Mouse (Mus musculus) heart, embryonic 10.5 days (tissue): ENCODE results near the gene Fblim1. TPM values are rescaled to one million over a fixed set of nuclear protein-coding genes. Genes with fewer than 3 reads are reported as not detected.

Experiments
- DNase-seq: peaks from one replicate; pipeline ENCODE4 v3.0.0-alpha.2; 2017; ENCODE audit warnings: low spot score
- H3K27ac ChIP-seq: fragments of 300-500 bp; sonication (generic); 2 replicates; pipeline ENCODE4 v1.5.1; 2016; ENCODE audit warnings: mild to moderate bottlenecking
- H3K27me3 ChIP-seq: fragments of 300-500 bp; sonication (generic); 2 replicates; pipeline ENCODE4 v1.6.1; 2016; ENCODE audit warnings: mild to moderate bottlenecking; ENCODE audit not compliant: poor library complexity, insufficient read depth, severe bottlenecking
- H3K36me3 ChIP-seq: fragments of 300-500 bp; sonication (generic); 2 replicates; pipeline ENCODE4 v1.6.1; 2016; ENCODE audit warnings: mild to moderate bottlenecking, moderate library complexity
- H3K4me1 ChIP-seq: fragments of 300-500 bp; sonication (generic); 2 replicates; pipeline ENCODE4 v1.6.1; 2016; ENCODE audit warnings: mild to moderate bottlenecking
- H3K4me3 ChIP-seq: fragments of 300-500 bp; sonication (generic); 2 replicates; pipeline ENCODE4 v1.5.1; 2016; ENCODE audit warnings: mild to moderate bottlenecking, moderate library complexity
- H3K9me3 ChIP-seq: fragments of 300-500 bp; sonication (generic); 2 replicates; pipeline ENCODE4 v1.6.1; 2016; ENCODE audit warnings: mild to moderate bottlenecking, moderate library complexity
- WGBS: fragments of 180-500 bp; shearing (Covaris S2); methylation state at CpG from one replicate; pipeline ENCODE4 v1.1.7; 2016; 5-methylcytosine and 5-hydroxymethylcytosine counted together
- polyA plus RNA-seq: library from polyadenylated mRNA; unstranded; fragments of >200 nt; fragmentation: Nextera tagmentation; extraction: Ambion mirVana; gene quantifications from 2 replicates; pipeline ENCODE4 v1.2.1, GENCODE M21; 2016

Gene Fblim1
- polyA plus RNA-seq, 1 experiment from 2014 or later = 62.7 TPM

- H3K4me3 ChIP-seq = no peak overlapping the region
- peaks cover 86% of the 10 kb centered on the region for H3K36me3 ChIP-seq
- no peaks in the 10 kb centered on the region for H3K27me3 ChIP-seq
- no peak overlapping the region for H3K27ac ChIP-seq
- no peak for DNase-seq
- 25% methylated on average over 3 of the region's 3 CpGs for WGBS
- H3K9me3 ChIP-seq = no peaks in the 10 kb centered on the region
- no peaks in the 10 kb centered on the region for H3K4me1 ChIP-seq
Observed at GRCm38 (mm10) chr4:141591547-141591946, 14.3 kb downstream of the Fblim1 start.

DNA sequence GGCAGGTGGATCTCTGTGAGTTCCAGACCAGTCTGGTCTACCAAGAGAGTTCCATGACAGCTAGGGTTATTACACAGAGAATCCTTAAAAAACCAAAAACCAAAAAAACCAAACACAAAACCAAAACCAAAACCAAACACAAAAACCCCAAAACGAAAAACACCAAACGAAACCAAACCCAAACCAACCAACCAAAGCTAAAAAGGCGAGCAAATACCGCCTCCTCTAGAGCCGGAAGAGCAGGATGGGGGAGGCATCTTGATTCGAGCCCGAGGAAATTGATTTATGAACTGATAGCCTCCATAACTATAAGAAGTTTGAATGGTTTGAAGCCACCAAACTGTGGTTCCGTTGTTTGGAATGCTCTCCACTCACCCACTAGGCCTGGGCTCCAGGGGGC lies 22.0 kb downstream of the Fblim1 start:
- Histone ChIP-seq H3K9me3 (no peaks in the 10 kb centered on the region), H3K27ac (no peak overlapping the region), H3K36me3 (peaks cover 87% of the 10 kb centered on the region), H3K4me3 (no peak overlapping the region), H3K27me3 (no peaks in the 10 kb centered on the region), H3K4me1 (0 out of 2 replicates have a peak, but pooled peaks cover 3% of the 10 kb centered on the region)
- WGBS = 85% methylated on average over 8 of the region's 8 CpGs
- no peak for DNase-seq

- no peak overlapping the region for H3K4me3 ChIP-seq
- 92% methylated on average over 13 of the region's 13 CpGs for WGBS
- H3K27me3 ChIP-seq = no peaks in the 10 kb centered on the region
- H3K36me3 ChIP-seq = peaks cover 86% of the 10 kb centered on the region
- no peak for DNase-seq
- H3K27ac ChIP-seq = no peak overlapping the region
- H3K4me1 ChIP-seq = 0 out of 2 replicates have a peak, but pooled peaks cover 8% of the 10 kb centered on the region
- no peaks in the 10 kb centered on the region for H3K9me3 ChIP-seq
Observed at GRCm38 (mm10) chr4:141581051-141581450, 24.8 kb downstream of the Fblim1 start.

DNA sequence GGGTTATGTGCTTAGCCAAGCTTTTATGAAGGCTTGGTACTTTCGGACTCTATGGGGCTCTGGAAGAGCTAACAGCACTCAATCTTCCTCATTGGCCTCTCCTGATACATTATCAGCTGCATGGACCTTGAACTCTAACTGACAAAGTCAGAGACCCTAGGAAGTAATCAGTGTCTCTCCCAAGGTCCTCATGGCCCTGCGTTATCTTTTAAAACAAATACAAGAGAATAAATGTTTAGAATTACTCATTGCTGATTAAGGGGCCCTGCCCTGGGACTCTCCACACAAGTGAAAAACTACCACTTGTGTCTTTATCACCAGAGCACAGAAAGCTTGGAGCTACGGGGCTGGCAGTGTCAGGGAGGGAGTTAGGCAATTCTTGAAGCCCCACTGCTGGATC lies 27.1 kb downstream of the Fblim1 start:
- Histone ChIP-seq H3K4me3 (no peak overlapping the region), H3K27me3 (no peaks in the 10 kb centered on the region), H3K36me3 (peaks cover 67% of the 10 kb centered on the region), H3K9me3 (no peaks in the 10 kb centered on the region), H3K4me1 (peaks cover 15% of the 10 kb centered on the region), H3K27ac (no peak overlapping the region)
- no peak for DNase-seq
- 41% methylated on average over 3 of the region's 3 CpGs for WGBS

- peaks cover 49% of the 10 kb centered on the region for H3K36me3 ChIP-seq
- H3K27ac ChIP-seq = no peak overlapping the region
- WGBS = 92% methylated on average over 7 of the region's 7 CpGs
- peaks cover 29% of the 10 kb centered on the region for H3K4me1 ChIP-seq
- H3K9me3 ChIP-seq = no peaks in the 10 kb centered on the region
- H3K4me3 ChIP-seq = no peak overlapping the region
- DNase-seq = no peak
- no peaks in the 10 kb centered on the region for H3K27me3 ChIP-seq
Observed at GRCm38 (mm10) chr4:141576877-141577276, 29.0 kb downstream of the Fblim1 start.

DNA sequence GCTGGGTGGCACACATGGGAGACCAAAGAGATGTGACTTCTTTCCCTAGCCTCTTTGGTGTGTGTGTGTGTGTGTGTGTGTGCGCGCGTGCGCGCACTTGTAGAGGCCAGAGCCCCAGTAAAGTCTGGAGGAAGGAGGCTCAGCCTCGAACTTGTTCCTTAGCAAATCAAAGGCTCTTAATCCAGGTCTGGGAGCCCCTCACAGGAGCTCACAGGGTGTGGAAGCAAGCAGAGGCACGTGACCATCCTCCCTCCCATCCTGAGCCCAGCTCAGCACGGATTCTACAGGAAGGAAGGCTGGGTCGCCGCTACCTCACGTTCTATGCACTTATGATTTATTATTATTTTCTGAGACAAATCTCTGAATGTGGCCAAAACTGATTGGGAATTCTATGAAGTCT lies 29.5 kb downstream of the Fblim1 start:
- DNase-seq = no peak
- Histone ChIP-seq H3K4me3 (no peak overlapping the region), H3K27ac (no peak overlapping the region), H3K27me3 (no peaks in the 10 kb centered on the region), H3K36me3 (peaks cover 48% of the 10 kb centered on the region), H3K9me3 (no peaks in the 10 kb centered on the region), H3K4me1 (peaks cover 29% of the 10 kb centered on the region)
- WGBS = 83% methylated on average over 11 of the region's 11 CpGs

DNA sequence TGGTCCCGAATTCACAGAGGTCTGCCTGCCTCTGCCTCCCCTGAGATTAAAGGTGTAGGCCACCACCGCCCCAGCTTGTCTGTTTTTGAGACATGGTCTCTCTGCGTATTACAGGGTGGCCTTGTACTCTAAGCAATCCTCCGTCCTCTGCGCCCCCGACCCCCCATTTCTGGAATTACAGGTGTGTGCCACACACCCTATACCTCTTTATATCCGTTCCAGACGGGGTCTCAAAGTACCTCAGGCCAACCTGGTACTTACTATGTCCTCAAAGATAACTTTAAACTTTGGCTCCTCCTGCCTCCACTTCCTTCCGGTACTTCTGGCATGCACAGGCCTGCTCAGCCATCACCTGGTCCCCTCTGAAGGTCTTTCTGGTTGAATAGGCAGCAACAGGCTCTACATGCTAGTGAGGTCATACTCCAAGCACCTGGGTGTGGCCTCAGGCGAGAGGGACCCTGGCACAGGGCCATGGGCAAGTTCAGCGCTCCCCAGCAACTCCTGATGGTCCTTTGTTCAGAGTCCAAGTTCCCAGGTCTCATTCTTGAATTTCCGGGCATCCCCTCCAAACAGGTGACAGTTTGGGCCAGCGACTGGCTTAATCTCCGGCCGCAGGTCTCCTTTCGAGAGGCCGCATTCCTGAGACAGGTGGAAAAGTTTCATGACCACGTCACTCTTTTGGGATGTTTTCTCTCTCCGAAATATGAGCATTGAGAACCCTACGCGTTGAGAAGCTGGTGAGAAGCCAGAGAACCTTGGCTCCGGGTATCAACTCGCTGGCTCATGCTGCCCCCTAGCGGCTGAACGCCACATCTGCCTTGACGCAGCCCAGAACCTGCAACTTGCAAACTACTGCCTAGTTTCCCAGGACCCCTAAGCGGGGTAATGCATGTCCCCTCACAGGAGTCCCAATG lies 30.9 kb downstream of the Fblim1 start:
- no peaks in the 10 kb centered on the region for H3K27me3 ChIP-seq
- peaks cover 38% of the 10 kb centered on the region for H3K4me1 ChIP-seq
- H3K9me3 ChIP-seq = no peaks in the 10 kb centered on the region
- 41% methylated on average over 27 of the region's 27 CpGs for WGBS
- no peak overlapping the region for H3K4me3 ChIP-seq
- peak; percentile 87 for DNase-seq
- peaks cover 36% of the 10 kb centered on the region for H3K36me3 ChIP-seq
- H3K27ac ChIP-seq = no peak overlapping the region

DNA sequence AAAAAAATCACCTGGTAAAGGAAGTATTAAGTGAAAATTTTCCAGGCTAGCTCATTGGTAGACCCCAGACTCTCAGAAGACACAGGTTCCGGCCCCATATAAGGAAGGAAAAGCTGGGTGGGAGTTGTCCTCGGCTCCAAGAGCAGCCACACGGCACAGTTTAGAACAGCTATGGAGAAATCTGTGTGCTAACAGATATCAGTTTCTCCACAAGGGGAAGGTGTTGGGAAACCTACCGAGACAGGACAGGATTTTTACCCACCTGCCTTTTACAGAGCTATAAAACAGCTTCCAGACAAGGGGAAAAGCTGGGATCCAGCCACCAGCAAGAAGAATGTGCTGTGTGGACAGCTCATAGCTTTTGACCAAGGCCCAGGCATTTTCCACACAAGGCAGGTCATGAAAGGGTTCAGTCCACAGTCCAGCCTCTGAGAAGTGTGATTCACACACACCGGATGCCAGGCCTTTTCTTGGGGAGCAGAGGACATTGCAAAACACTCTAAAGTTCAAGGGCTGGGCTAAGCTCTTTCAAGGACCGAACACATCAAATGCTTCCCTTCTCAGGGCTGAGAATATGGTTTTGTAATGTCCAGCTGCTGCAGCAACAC lies 32.4 kb downstream of the Fblim1 start:
- WGBS = 58% methylated on average over 6 of the region's 6 CpGs
- DNase-seq = no peak
- H3K9me3 ChIP-seq = no peaks in the 10 kb centered on the region
- peaks cover 32% of the 10 kb centered on the region for H3K4me1 ChIP-seq
- no peak overlapping the region for H3K4me3 ChIP-seq
- H3K27ac ChIP-seq = peak overlapping the region; percentile 16; the same call in 1 of the 2 replicates
- H3K27me3 ChIP-seq = no peaks in the 10 kb centered on the region
- H3K36me3 ChIP-seq = peaks cover 20% of the 10 kb centered on the region

- Histone ChIP-seq H3K4me1 (peaks cover 32% of the 10 kb centered on the region), H3K9me3 (no peaks in the 10 kb centered on the region), H3K4me3 (no peak overlapping the region), H3K27me3 (no peaks in the 10 kb centered on the region), H3K27ac (peak overlapping the region; percentile 16; the same call in 1 of the 2 replicates), H3K36me3 (peaks cover 15% of the 10 kb centered on the region)
- no peak for DNase-seq
- 74% methylated on average over 7 of the region's 7 CpGs for WGBS
Observed at GRCm38 (mm10) chr4:141572668-141573358, 33.1 kb downstream of the Fblim1 start.

GRCm38 (mm10) chr4:141571934-141572333 lies 34.0 kb downstream of the Fblim1 start:
- DNase-seq = no peak
- no peaks in the 10 kb centered on the region for H3K9me3 ChIP-seq
- no peak overlapping the region for H3K4me3 ChIP-seq
- no peak overlapping the region for H3K27ac ChIP-seq
- 60% methylated on average over 10 of the region's 10 CpGs for WGBS
- peaks cover 6% of the 10 kb centered on the region for H3K36me3 ChIP-seq
- peaks cover 32% of the 10 kb centered on the region for H3K4me1 ChIP-seq
- H3K27me3 ChIP-seq = no peaks in the 10 kb centered on the region

DNA sequence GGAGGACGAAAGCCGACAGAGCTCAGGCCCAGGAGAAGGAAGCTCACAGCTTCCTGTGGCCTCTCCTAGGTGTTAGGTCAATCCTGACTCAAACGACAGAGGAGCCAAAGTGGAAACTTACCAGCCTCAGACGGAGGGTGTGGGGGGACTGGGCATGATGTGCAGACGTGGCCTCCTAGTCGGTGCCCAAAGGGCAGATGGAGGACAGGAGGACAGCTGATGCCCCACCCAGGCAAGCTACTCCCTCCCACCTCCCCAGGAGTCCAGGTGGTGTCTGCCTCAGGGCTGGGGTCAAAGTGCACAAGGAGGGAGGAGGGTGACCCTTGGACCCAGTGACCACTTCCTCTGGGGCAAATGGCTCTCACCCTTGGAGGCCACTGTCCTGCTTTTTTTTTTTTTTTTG lies 34.6 kb downstream of the Fblim1 start:
- 49% methylated on average over 6 of the region's 6 CpGs for WGBS
- H3K9me3 ChIP-seq = no peaks in the 10 kb centered on the region
- H3K4me3 ChIP-seq = no peak overlapping the region
- H3K36me3 ChIP-seq = 0 out of 2 replicates have a peak, but pooled peaks cover 2% of the 10 kb centered on the region
- no peak for DNase-seq
- no peaks in the 10 kb centered on the region for H3K27me3 ChIP-seq
- H3K4me1 ChIP-seq = peaks cover 32% of the 10 kb centered on the region
- H3K27ac ChIP-seq = no peak overlapping the region

- no peaks in the 10 kb centered on the region for H3K27me3 ChIP-seq
- no peak overlapping the region for H3K4me3 ChIP-seq
- no peak overlapping the region for H3K27ac ChIP-seq
- WGBS = 82% methylated on average over 1 of the region's 1 CpGs
- H3K36me3 ChIP-seq = no peaks in the 10 kb centered on the region
- no peaks in the 10 kb centered on the region for H3K9me3 ChIP-seq
- peaks cover 32% of the 10 kb centered on the region for H3K4me1 ChIP-seq
- no peak for DNase-seq
Observed at GRCm38 (mm10) chr4:141570821-141571220, 35.1 kb downstream of the Fblim1 start.

GRCm38 (mm10) chr4:141570004-141570403 lies 35.9 kb downstream of the Fblim1 start:
- Histone ChIP-seq H3K27me3 (no peaks in the 10 kb centered on the region), H3K9me3 (no peaks in the 10 kb centered on the region), H3K36me3 (no peaks in the 10 kb centered on the region), H3K27ac (no peak overlapping the region), H3K4me3 (no peak overlapping the region), H3K4me1 (peaks cover 33% of the 10 kb centered on the region)
- no peak for DNase-seq
- WGBS = 39% methylated on average over 6 of the region's 6 CpGs
